Comparison of ENCODE assay signal across 7 mouse cellular contexts in the genomic region with DNA sequence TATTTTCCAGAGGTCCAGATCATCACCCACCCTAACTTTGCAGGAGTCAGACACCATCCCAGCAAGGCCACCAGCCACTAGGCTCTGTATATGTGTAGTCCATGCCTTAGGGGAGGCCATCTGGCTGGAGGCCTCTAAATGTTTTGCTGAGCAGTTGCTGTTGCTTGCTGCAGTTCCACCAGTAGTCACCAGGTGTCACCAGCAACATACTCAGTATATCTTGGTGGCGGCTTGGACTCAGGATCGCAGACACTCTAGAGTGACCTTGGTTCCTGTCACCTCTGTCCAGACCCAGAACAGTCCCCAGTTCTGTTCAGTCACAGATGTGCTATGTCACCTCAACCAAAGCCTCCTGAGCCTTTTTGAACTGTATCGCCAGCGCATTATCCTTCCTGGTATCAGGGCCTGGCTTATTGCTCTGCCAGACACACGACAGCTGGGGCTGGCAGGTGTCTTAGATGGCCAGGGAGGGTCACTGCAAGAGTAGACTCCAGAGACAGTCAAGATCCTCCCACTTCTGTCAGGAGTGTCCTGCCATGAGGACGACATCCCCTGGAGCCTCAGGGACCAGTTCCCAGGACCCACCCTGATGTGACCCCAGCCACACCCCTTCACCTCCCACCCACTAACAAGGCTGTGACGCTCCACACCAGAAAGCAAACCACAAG. TPM values are rescaled to one million over a fixed set of nuclear protein-coding genes. Genes with fewer than 3 reads are reported as not detected.
DNase-seq lines count a peak whose midpoint lies in the region; ATAC-seq and TF ChIP-seq lines count a peak whose summit lies in the region.

No protein-coding gene starts in this region.

- peaks cover 20% of the 10 kb centered on the region for H3K36me3 ChIP-seq in embryonic facial prominence, embryonic 11.5 days (replicated peaks; ENCODE audit: control insufficient read depth, insufficient read depth, low read depth, low read length)
- peaks cover 95% of the 10 kb centered on the region for H3K36me3 ChIP-seq in limb, embryonic 14.5 days (ENCODE audit: control insufficient read depth, insufficient read depth, low read length)
- peaks cover 49% of the 10 kb centered on the region for H3K36me3 ChIP-seq in midbrain, postnatal 0 days (ENCODE audit: insufficient read depth, low read length)

- H3K4me3 ChIP-seq in embryonic facial prominence, embryonic 11.5 days (ENCODE audit: low read depth, low read length), result no peak overlapping the region
- H3K4me3 ChIP-seq in limb, embryonic 14.5 days (replicated peaks; ENCODE audit: low read length), result no peak overlapping the region
- no peak overlapping the region for H3K4me3 ChIP-seq in midbrain, postnatal 0 days (ENCODE audit: low read depth, low read length)

- no peak for TF ChIP-seq POLR2A in limb, embryonic 14.5 days (IDR thresholded peaks at IDR 0.05; ENCODE audit: borderline replicate concordance, extremely low read depth, insufficient read depth, insufficient read length)

- 63% methylated on average over 7 of the region's 7 CpGs for WGBS in embryonic facial prominence, embryonic 11.5 days
- WGBS in limb, embryonic 14.5 days, result 52% methylated on average over 7 of the region's 7 CpGs
- 46% methylated on average over 7 of the region's 7 CpGs for WGBS in midbrain, postnatal 0 days

- no peak overlapping the region for H3K4me2 ChIP-seq in embryonic facial prominence, embryonic 11.5 days (ENCODE audit: low read depth, low read length)
- H3K4me2 ChIP-seq in limb, embryonic 14.5 days (replicated peaks; ENCODE audit: low read depth, low read length, severe bottlenecking), result no peak overlapping the region
- H3K4me2 ChIP-seq in midbrain, postnatal 0 days (ENCODE audit: low read depth, low read length, poor library complexity, severe bottlenecking), result no peak overlapping the region

- H3K4me1 ChIP-seq in embryonic facial prominence, embryonic 11.5 days (ENCODE audit: control insufficient read depth, insufficient read depth, low read length), result no peaks in the 10 kb centered on the region
- H3K4me1 ChIP-seq in limb, embryonic 14.5 days (ENCODE audit: control insufficient read depth, insufficient read depth, low read length), result no peaks in the 10 kb centered on the region
- no peaks in the 10 kb centered on the region for H3K4me1 ChIP-seq in midbrain, postnatal 0 days (ENCODE audit: insufficient read depth, low read length)

- ATAC-seq in embryonic facial prominence, embryonic 11.5 days (replicated peaks; ENCODE audit: insufficient number of reproducible peaks, low FRiP score, low TSS enrichment, low read depth), result 0 out of 2 replicates have a peak, but pooled peaks have one; percentile 30
- ATAC-seq in limb, embryonic 14.5 days (ENCODE audit: low FRiP score, low read depth), result peak; percentile 57
- ATAC-seq in midbrain, postnatal 0 days (ENCODE audit: low FRiP score), result peak; percentile 36

- H3K9ac ChIP-seq in embryonic facial prominence, embryonic 11.5 days (replicated peaks; ENCODE audit: low read length), result no peak overlapping the region
- H3K9ac ChIP-seq in limb, embryonic 14.5 days (ENCODE audit: low read depth, low read length, severe bottlenecking), result no peak overlapping the region
- no peak overlapping the region for H3K9ac ChIP-seq in midbrain, postnatal 0 days (replicated peaks; ENCODE audit: low read length, poor library complexity, severe bottlenecking)

- no peaks in the 10 kb centered on the region for H3K9me3 ChIP-seq in embryonic facial prominence, embryonic 11.5 days (replicated peaks; ENCODE audit: control insufficient read depth, low read length)
- no peaks in the 10 kb centered on the region for H3K9me3 ChIP-seq in limb, embryonic 14.5 days (ENCODE audit: control insufficient read depth, low read length)
- no peaks in the 10 kb centered on the region for H3K9me3 ChIP-seq in midbrain, postnatal 0 days (ENCODE audit: low read length)

- H3K27ac ChIP-seq in embryonic facial prominence, embryonic 11.5 days (replicated peaks; ENCODE audit: low read depth, low read length), result no peak overlapping the region
- no peak overlapping the region for H3K27ac ChIP-seq in limb, embryonic 14.5 days (replicated peaks; ENCODE audit: low read depth, low read length)
- no peak overlapping the region for H3K27ac ChIP-seq in midbrain, postnatal 0 days (ENCODE audit: low read depth, low read length)

- peak; percentile 93 for TF ChIP-seq CTCF in midbrain, postnatal 0 days (IDR thresholded peaks at IDR 0.05)

- peak; percentile 92 for DNase-seq in adrenal gland, postnatal 10 days
- DNase-seq in embryonic facial prominence, embryonic 11.5 days (ENCODE audit: low spot score), result peak; percentile 88
- peak; percentile 68 to 86 for DNase-seq in heart, adult 9 months (ENCODE audit: low spot score in 2 of 2)
- peak; percentile 83 to 92 for DNase-seq in kidney, adult 8-10 months
- DNase-seq in limb, embryonic 14.5 days (ENCODE audit: low spot score), result peak; percentile 88
- peak; percentile 91 for DNase-seq in midbrain, postnatal 0 days (ENCODE audit: low spot score)
- DNase-seq in spleen, postnatal 10 days (ENCODE audit: low spot score in 2 of 2), result peak; percentile 75 to 90

- no peaks in the 10 kb centered on the region for H3K27me3 ChIP-seq in embryonic facial prominence, embryonic 11.5 days (ENCODE audit: control insufficient read depth, insufficient read depth, low read length)
- H3K27me3 ChIP-seq in limb, embryonic 14.5 days (ENCODE audit: control insufficient read depth, insufficient read depth, low read length), result no peaks in the 10 kb centered on the region
- H3K27me3 ChIP-seq in midbrain, postnatal 0 days (ENCODE audit: insufficient read depth, low read length), result no peaks in the 10 kb centered on the region

RNA-seq across cellular contexts. Expression of a gene that starts 8.8 kb away (rescaled TPM):
- 10 to 100 TPM; 35.9 to 46.7 TPM for total RNA-seq in adrenal gland, postnatal 10 days (2021)
- polyA plus RNA-seq in embryonic facial prominence, embryonic 11.5 days (2014; fragmentation: Nextera tagmentation; extraction: Ambion mirVana), result 222 and 241 TPM in 2 replicates
- polyA plus RNA-seq in limb, embryonic 14.5 days (2012; rRNA removed), result 179 and 184 TPM in 2 replicates
- 282 and 284 TPM in 2 replicates for polyA plus RNA-seq in limb, embryonic 14.5 days (2014; fragmentation: Nextera tagmentation; extraction: Ambion mirVana)
- 24.0 and 25.4 TPM in 2 replicates for total RNA-seq in midbrain, postnatal 0 days (2014; rRNA removed)
- 43.4 and 45.5 TPM in 2 replicates for polyA plus RNA-seq in midbrain, postnatal 0 days (2015; fragmentation: Nextera tagmentation; extraction: Ambion mirVana)

RNA-seq across cellular contexts. Expression of a gene that starts 21.4 kb away (rescaled TPM):
- total RNA-seq in adrenal gland, postnatal 10 days (2021), result 100 to 1,000 TPM; 210 to 252 TPM
- 68.3 and 99.2 TPM in 2 replicates for polyA plus RNA-seq in embryonic facial prominence, embryonic 11.5 days (2014; fragmentation: Nextera tagmentation; extraction: Ambion mirVana)
- 305 and 332 TPM in 2 replicates for polyA plus RNA-seq in limb, embryonic 14.5 days (2012; rRNA removed)
- polyA plus RNA-seq in limb, embryonic 14.5 days (2014; fragmentation: Nextera tagmentation; extraction: Ambion mirVana), result 148 and 181 TPM in 2 replicates
- 201 and 208 TPM in 2 replicates for total RNA-seq in midbrain, postnatal 0 days (2014; rRNA removed)
- polyA plus RNA-seq in midbrain, postnatal 0 days (2015; fragmentation: Nextera tagmentation; extraction: Ambion mirVana), result 93.1 and 93.3 TPM in 2 replicates

RNA-seq across cellular contexts. Expression of a gene that starts 25.3 kb away (rescaled TPM):
- 1 to 10 TPM; 3.9 to 5.5 TPM for total RNA-seq in adrenal gland, postnatal 10 days (2021)
- 2.3 and 2.6 TPM in 2 replicates for polyA plus RNA-seq in embryonic facial prominence, embryonic 11.5 days (2014; fragmentation: Nextera tagmentation; extraction: Ambion mirVana)
- 2.5 and 3.3 TPM in 2 replicates for polyA plus RNA-seq in limb, embryonic 14.5 days (2012; rRNA removed)
- polyA plus RNA-seq in limb, embryonic 14.5 days (2014; fragmentation: Nextera tagmentation; extraction: Ambion mirVana), result 1.9 and 2.5 TPM in 2 replicates
- total RNA-seq in midbrain, postnatal 0 days (2014; rRNA removed), result 0.94 and 1.5 TPM in 2 replicates
- polyA plus RNA-seq in midbrain, postnatal 0 days (2015; fragmentation: Nextera tagmentation; extraction: Ambion mirVana), result 1.2 and 1.8 TPM in 2 replicates

RNA-seq across cellular contexts. Expression of a gene that starts 33.4 kb away (rescaled TPM):
- 10 to 100 TPM; 42.9 to 72.4 TPM for total RNA-seq in adrenal gland, postnatal 10 days (2021)
- polyA plus RNA-seq in embryonic facial prominence, embryonic 11.5 days (2014; fragmentation: Nextera tagmentation; extraction: Ambion mirVana), result 4.0 and 4.2 TPM in 2 replicates
- polyA plus RNA-seq in limb, embryonic 14.5 days (2012; rRNA removed), result 11.8 and 18.9 TPM in 2 replicates
- 13.3 and 15.0 TPM in 2 replicates for polyA plus RNA-seq in limb, embryonic 14.5 days (2014; fragmentation: Nextera tagmentation; extraction: Ambion mirVana)
- 2.0 and 4.1 TPM in 2 replicates for total RNA-seq in midbrain, postnatal 0 days (2014; rRNA removed)
- 8.2 and 9.4 TPM in 2 replicates for polyA plus RNA-seq in midbrain, postnatal 0 days (2015; fragmentation: Nextera tagmentation; extraction: Ambion mirVana)
